Mouse (Mus musculus) embryonic fibroblast, embryonic 13.5 days (primary cell): ENCODE data around the gene Ppia.

Source experiments
- CTCF ChIP-seq: IDR thresholded peaks from 2 replicates; pipeline ENCODE4 v1.5.1; 2011; ENCODE audit warnings: mild to moderate bottlenecking, control low read depth, low read length, moderate library complexity, borderline replicate concordance; ENCODE audit not compliant: insufficient read depth
- POLR2A ChIP-seq: IDR thresholded peaks from 2 replicates; pipeline ENCODE4 v1.6.1; 2011; ENCODE audit warnings: low read depth, mild to moderate bottlenecking, control low read depth, low read length, moderate library complexity

DNA sequence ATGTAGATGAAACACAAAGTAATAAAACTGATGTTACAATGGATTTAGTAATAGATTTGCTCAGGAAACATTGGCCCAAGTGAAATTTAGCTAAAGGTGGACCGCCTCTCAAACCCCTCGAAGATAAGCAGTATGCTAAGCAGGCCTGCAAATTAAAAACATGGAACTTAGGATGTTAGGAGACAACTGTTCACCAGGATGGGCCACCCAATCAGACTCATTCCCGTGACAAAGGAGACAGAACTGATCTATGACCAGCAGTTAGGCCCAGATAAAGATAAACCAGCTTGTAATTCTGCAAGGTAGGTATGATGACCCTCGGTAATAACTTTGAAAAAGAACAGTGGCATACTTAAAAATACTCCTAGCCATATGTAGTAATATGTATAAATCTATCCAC is 27.9 kb downstream of the Ppia start:
- TF ChIP-seq POLR2A: no peak
- no peak for TF ChIP-seq CTCF
